Mouse (Mus musculus): ENCODE measurements around the gene Tbxas1.

Tbxas1 gene

DNA sequence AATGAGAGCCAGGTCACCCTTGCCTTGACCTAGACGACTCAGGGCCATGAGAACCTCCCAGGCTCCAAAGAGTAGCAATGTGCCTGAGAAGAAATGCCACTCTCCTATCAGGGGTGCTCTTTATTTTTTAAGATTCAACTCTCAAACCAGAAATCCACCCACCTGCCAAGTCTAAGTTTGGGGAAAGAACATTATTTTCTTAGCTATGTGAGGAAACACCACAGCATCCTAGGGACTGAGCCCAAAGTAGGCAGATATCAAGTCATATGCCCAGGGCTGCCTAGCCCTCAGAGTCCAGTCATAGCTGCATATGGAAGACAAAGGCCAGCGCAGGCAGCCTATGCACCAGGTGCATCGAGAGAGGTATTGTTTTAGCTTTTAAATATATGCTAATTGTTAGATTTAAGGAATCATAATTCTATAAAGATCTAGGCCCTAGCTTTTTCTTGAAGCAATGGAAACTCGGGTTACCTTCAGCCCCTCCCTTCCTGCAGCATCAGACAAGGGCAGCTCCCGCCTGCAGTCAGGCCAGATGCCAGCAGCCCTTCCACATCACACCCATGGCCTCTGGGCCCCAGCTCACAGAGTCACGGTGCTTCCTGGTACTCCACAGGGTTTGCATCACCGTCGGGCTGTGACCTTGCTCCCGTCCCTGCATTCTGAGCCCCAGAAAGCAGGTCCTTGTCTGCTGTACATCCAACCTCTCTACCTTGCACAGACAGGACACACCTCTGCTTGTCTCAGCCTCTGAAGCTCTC is 176.8 kb downstream of the Tbxas1 start:
- DNase-seq (ENCODE audit: low read depth, low spot score): no peak

DNA sequence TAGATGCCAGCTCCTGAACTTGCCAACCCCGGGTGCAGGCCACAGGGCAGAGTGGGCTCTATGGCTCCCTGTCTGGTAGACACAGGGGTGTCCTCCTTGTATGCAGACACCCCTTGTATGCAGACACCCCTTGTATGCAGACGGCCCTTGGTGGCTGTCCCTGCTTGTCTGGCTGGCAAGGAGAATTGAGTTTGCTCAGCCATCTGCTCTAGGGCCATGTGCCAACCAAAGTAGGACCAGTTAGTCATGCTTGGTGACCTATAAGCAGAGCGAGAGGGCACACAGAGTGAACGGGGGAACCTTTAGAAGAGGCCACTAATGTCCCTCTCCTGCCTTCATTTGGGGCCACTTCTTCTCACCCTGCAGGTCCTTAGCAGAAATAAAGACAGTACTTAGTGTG is 177.4 kb downstream of the Tbxas1 start:
- no peak for DNase-seq (ENCODE audit: low read depth, low spot score)

DNA sequence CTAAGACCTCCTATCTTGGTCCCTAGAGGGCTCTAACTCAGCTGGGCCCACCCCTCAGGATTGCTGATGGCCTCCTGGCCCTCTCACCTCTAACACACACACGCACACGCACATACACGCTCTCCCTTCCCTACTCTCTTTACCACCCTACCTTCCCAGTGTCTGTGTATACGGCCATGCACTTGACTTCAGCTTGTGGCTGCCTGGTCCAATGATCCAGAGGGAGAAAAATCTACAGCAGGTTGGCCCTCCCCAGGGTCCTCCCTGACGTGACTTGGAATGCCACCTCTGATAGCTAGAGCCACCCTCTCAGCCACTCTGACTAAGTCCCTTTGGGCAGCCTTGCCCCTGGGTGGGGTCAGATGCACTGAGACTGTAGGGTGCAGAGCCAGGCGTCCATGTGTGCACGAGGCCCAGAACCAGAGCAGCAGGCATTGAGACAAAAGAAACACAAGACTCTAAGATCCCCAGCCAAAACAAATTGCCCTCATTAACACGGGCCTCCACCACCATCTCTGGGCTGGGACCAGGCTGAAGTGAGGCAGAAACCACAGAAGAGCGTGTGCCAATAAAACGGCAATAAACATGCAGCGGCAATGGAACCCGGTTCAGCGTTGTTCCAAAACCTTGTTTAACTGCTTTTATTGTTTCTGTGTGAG is 179.1 kb downstream of the Tbxas1 start:
- DNase-seq (ENCODE audit: low read depth, low spot score): no peak

- DNase-seq (ENCODE audit: low read depth, low spot score): no peak
Measured at GRCm38 (mm10) chr6:39054878-39055508, 179.8 kb downstream of the Tbxas1 start.

DNA sequence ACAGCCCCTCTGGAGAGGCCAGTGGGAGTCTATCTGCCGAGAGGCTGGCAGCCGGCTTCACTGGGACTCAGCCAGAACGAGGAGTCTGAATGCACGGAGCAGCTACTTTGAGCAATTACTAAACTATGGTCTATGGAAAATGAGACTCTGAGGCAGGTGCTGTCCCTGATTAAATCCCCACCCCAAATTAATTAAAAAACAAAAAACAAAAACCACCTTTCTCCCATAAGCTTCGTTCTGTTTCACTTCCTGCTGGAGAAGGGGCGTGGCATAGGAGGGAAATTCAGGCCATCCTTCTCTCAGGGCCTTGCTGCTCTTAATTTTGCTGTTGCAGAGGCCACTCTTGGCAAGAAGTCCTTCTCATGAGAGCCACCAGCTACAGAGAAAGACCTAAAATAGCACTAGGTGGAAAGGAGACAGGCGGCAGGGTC is 180.6 kb downstream of the Tbxas1 start:
- no peak for DNase-seq (ENCODE audit: low read depth, low spot score)

DNA sequence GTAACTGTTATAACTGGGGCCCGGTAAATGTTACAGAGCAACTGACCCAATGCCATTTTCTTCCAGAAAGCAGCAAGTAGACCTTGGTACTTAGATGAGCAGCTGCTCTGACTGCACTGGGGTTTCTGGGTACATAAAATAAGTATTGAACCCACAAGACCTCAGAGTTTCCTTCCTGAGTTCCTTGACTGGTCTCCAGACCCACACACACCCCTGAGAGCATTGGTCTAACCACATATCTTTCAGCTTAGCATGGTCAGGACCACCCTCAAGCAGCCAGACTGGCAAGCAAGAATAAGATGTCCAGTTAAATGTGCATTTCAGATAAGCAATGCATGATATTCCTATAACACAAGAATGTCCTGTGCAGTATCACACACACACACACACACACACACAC is 182.0 kb downstream of the Tbxas1 start:
- no peak for DNase-seq (ENCODE audit: low read depth, low spot score)

- no peak for DNase-seq (ENCODE audit: low read depth, low spot score)
Measured at GRCm38 (mm10) chr6:39058389-39058788, 183.2 kb downstream of the Tbxas1 start.

GRCm38 (mm10) chr6:39058936-39059335 is 183.7 kb downstream of the Tbxas1 start:
- DNase-seq (ENCODE audit: low read depth, low spot score): no peak

DNA sequence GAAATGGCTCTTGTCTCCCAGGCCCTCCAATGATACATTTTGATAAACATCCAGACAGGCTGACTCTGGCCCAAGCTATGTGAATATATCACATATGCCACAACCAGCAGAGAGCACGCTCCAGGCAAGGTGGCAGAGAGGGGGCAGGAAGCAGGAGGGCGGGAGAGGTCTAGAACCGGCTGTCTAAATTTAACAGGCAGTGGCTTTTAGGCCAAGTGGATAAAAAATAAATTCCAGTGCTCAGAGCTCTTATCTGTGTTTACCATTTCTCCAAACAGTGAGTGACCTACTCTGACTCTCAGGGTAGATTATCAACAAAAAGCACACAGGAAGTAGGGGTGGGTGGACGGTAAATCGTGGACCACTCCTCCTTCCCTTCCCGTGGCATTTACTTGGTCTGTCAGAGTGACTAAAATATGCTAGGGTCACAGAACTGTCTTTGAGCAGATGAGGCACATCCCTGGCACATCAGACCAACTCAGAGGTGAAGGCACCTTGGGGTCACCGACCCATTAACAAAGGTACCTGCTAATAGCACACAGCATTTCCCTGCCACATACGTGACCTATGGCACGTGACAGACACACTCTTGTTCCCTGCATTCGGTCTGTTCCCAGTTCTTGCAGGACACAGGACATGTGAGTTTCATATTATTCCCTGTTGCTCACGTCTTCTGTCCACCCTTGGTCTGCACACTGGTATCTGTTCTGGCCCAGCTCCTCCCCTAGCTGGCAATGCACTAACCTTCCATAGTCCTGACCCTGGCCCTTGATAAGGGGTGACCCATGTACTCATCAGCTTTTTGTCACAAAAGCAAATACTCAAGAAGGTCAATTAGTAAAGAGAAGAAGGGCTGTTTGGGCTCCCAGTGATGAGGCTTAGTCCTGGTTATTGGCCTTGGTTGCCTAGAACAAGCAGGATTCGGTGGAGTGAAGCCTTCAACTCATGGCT is 184.6 kb downstream of the Tbxas1 start:
- no peak for DNase-seq (ENCODE audit: low read depth, low spot score)

- no peak for DNase-seq (ENCODE audit: low read depth, low spot score)
Measured at GRCm38 (mm10) chr6:39061180-39061579, 186.0 kb downstream of the Tbxas1 start.

GRCm38 (mm10) chr6:39063541-39063940 is 188.3 kb downstream of the Tbxas1 start:
- DNase-seq (ENCODE audit: low read depth, low spot score): no peak

DNA sequence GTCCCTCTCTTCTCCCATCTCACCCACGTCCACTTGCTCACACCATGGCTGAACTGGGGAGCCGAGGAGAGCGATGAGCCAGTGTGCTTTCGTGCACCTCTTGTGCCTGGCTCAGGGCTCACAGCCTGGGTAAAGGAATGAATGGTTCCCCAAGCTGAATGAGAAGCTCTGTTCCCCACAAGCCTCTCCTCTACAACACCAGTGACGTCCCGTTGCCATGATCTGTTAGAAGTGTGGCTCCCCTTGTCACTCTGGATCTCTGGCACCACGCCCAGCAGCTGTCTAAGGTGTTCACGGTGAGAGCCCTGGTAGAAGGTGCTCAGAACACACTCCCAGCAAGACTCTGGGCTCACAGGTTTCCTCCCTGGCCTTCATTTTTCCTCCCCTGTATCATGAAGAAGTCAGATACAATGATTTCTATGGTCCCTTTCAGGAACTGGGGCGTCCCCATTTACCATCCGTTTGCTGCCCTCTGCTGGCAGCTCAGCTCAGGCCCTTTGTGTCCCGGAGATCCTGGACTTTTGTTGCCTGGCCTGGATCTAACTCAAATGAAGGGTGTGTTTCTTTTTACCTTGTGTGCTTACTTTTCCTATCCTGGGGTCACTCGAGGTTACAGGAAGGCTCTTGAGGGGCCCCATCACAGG is 191.9 kb downstream of the Tbxas1 start:
- DNase-seq (ENCODE audit: low read depth, low spot score): peak; percentile 63

- no peak for DNase-seq (ENCODE audit: low read depth, low spot score)
Measured at GRCm38 (mm10) chr6:39072664-39073063, 197.5 kb downstream of the Tbxas1 start.

GRCm38 (mm10) chr6:39074186-39074585 is 199.0 kb downstream of the Tbxas1 start:
- DNase-seq (ENCODE audit: low read depth, low spot score): no peak

- DNase-seq (ENCODE audit: low read depth, low spot score): no peak
Measured at GRCm38 (mm10) chr6:39076498-39076897, 201.3 kb downstream of the Tbxas1 start.

GRCm38 (mm10) chr6:39104631-39105030 is 229.4 kb downstream of the Tbxas1 start:
- DNase-seq (ENCODE audit: low read depth, low spot score): no peak

DNA sequence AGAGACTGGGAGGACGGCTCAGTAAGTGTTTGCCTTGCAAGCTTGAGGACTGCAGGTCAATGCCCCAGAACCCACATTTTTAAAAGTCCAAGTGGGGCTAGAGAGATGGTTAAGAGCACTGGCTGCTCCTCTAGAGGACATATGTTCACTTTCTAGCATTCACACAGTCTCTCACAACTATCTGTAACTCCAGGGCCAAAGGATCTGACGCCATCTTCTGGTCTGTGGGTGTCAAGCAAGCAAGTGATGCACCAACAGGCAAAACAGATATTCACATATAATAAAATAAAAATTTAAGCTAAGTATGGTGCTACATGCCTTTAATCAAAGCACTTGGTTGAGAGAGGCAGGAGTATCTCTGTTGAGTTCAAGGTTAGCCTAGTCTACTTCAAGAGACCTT is 231.6 kb downstream of the Tbxas1 start:
- DNase-seq (ENCODE audit: low read depth, low spot score): no peak

DNA sequence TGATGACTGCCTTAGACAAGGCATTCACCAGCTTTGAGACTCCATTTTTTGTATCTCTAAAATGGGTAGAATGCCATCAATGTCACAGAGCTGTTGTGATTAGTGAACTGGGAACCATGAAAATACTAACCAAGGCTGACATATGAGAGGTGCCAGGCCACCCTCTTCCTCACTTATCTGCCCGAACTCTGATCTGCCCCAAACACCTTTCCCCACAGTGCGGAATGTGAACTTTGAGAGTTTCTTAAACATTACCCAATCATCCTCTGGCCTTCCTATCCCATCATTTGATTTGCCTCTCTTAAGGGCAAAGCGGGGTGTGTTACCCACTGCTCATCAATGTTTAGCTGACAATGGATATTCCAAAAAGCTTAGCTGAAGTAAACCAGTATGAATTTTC is 237.5 kb downstream of the Tbxas1 start:
- no peak for DNase-seq (ENCODE audit: low read depth, low spot score)

DNA sequence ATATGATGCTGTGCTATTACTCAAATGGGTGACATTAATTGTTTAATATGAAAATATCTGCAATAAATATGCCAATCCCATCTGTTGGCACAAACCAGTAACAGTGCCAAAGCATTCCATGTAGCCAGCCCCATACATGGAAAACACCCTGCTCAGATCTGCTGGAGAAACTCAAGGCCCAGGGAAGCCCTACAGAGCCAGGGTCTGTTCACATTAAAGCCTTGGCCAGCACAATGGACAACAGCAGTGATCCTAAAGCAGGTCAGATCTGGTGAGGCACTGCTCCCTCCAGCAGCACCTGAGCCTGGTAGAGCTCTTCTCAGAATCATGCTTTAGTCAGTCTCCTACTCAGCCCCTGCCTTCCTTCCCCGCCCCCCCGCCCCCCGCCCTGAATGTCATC is 237.9 kb downstream of the Tbxas1 start:
- DNase-seq (ENCODE audit: low read depth, low spot score): no peak

DNA sequence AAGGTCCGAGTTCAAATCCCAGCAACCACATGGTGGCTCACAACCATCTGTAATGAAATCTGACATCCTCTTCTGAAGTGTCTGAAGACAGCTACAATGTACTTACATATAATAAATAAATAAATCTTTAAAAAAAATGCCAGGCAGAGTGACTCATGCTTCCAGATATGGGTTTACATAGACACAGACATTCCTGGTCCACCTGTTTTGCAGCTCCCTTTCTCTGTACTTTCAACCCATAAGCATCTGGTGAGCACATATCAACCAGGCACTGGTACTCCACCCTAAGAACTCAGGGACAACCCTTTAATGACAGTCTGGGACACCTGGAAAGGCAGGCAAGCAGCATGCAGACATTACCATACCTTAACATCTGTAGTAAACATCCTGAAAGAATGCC is 240.2 kb downstream of the Tbxas1 start:
- no peak for DNase-seq (ENCODE audit: low read depth, low spot score)
